Mouse (Mus musculus): ENCODE data around the gene Tmem200c. TPM values are rescaled to one million over a fixed set of nuclear protein-coding genes. Genes with fewer than 3 reads are reported as not detected.

Gene Tmem200c
- polyA plus RNA-seq, 1 experiment from 2014 or later = 3.7 TPM

Other genes starting within 250 kb of the Tmem200c start
- 134 and 142 TPM in 2 replicates for gene Epb41l3, start 249.1 kb downstream of the Tmem200c start, polyA plus RNA-seq (2015; fragmentation: Nextera tagmentation; extraction: Ambion mirVana)

All from neural tube, embryonic 15.5 days (tissue).